Mouse (Mus musculus): ENCODE measurements around the gene Ccdc62. TPM values are rescaled to one million over a fixed set of nuclear protein-coding genes. Genes with fewer than 3 reads are reported as not detected.
A peak's percentile ranks its signal among the peaks of the same experiment; 100 is the strongest.

The Ccdc62 gene
- 7.1 and 7.8 TPM in 2 replicates for polyA plus RNA-seq (2016; fragmentation: Nextera tagmentation; extraction: Ambion mirVana)

- H3K9me3 ChIP-seq: no peaks in the 10 kb centered on the region
- H3K4me3 ChIP-seq: peak within 1 kb of the TSS; percentile 76
- H3K9ac ChIP-seq: peak within 1 kb of the TSS; percentile 84
- no peaks in the 10 kb centered on the region for H3K4me1 ChIP-seq
- peak within 1 kb of the TSS; percentile 76 for H3K27ac ChIP-seq
- H3K36me3 ChIP-seq: peaks cover 30% of the 10 kb centered on the region
- ATAC-seq (ENCODE audit: insufficient number of reproducible peaks, insufficient read depth, low FRiP score, low TSS enrichment): peak; percentile 95
- H3K27me3 ChIP-seq: no peaks in the 10 kb centered on the region
- WGBS: under 1% methylated on average over 55 of the region's 56 CpGs
- H3K4me2 ChIP-seq (replicated peaks): peak within 1 kb of the TSS; percentile 68
These were observed at the start of gene Ccdc62 for GRCm38 (mm10) chr5:123930508-123930989. TSS of gene Ccdc62 (plus strand) at chr5:123930679.

GRCm38 (mm10) chr5:123880778-123881177, 49.7 kb upstream of the Ccdc62 start:
- WGBS: 85% methylated on average over 14 of the region's 14 CpGs
- Histone ChIP-seq H3K4me1 (peaks cover 9% of the 10 kb centered on the region), H3K4me3 (no peak overlapping the region), H3K9ac (no peak overlapping the region), H3K9me3 (no peaks in the 10 kb centered on the region), H3K27ac (no peak overlapping the region), H3K4me2 (replicated peaks) (no peak overlapping the region), H3K27me3 (no peaks in the 10 kb centered on the region), H3K36me3 (no peaks in the 10 kb centered on the region)
- ATAC-seq (ENCODE audit: insufficient number of reproducible peaks, insufficient read depth, low FRiP score, low TSS enrichment): no peak

- 80% methylated on average over 7 of the region's 7 CpGs for WGBS
- H3K9me3 ChIP-seq: no peaks in the 10 kb centered on the region
These were observed 46.6 kb upstream of the Ccdc62 start for GRCm38 (mm10) chr5:123883891-123884290.

GRCm38 (mm10) chr5:123884332-123884731, 46.1 kb upstream of the Ccdc62 start:
- H3K4me2 ChIP-seq (replicated peaks): no peak overlapping the region

More at GRCm38 (mm10) chr5:123883891-123884290, 46.6 kb upstream of the Ccdc62 start:
- no peak overlapping the region for H3K4me3 ChIP-seq
- H3K27ac ChIP-seq: no peak overlapping the region
- H3K4me1 ChIP-seq: peaks cover 9% of the 10 kb centered on the region; the same call in 1 of the 2 replicates
- no peaks in the 10 kb centered on the region for H3K27me3 ChIP-seq
- no peak overlapping the region for H3K4me2 ChIP-seq (replicated peaks)
- H3K36me3 ChIP-seq: no peaks in the 10 kb centered on the region
- no peak overlapping the region for H3K9ac ChIP-seq
- ATAC-seq (ENCODE audit: insufficient number of reproducible peaks, insufficient read depth, low FRiP score, low TSS enrichment): no peak

GRCm38 (mm10) chr5:123886365-123886764, 44.1 kb upstream of the Ccdc62 start:
- H3K36me3 ChIP-seq: no peaks in the 10 kb centered on the region
- H3K4me2 ChIP-seq (replicated peaks): no peak overlapping the region
- H3K27me3 ChIP-seq: no peaks in the 10 kb centered on the region
- no peak overlapping the region for H3K27ac ChIP-seq
- 62% methylated on average over 3 of the region's 3 CpGs for WGBS
- H3K4me1 ChIP-seq: no peaks in the 10 kb centered on the region
- H3K4me3 ChIP-seq: no peak overlapping the region
- no peaks in the 10 kb centered on the region for H3K9me3 ChIP-seq
- H3K9ac ChIP-seq: no peak overlapping the region
- no peak for ATAC-seq (ENCODE audit: insufficient number of reproducible peaks, insufficient read depth, low FRiP score, low TSS enrichment)

More at GRCm38 (mm10) chr5:123884332-123884731, 46.1 kb upstream of the Ccdc62 start:
- no peak for ATAC-seq (ENCODE audit: insufficient number of reproducible peaks, insufficient read depth, low FRiP score, low TSS enrichment)
- Histone ChIP-seq H3K4me3 (no peak overlapping the region), H3K9ac (no peak overlapping the region), H3K4me1 (peaks cover 8% of the 10 kb centered on the region; the same call in 1 of the 2 replicates), H3K9me3 (no peaks in the 10 kb centered on the region), H3K27me3 (no peaks in the 10 kb centered on the region), H3K36me3 (no peaks in the 10 kb centered on the region), H3K27ac (no peak overlapping the region)
- WGBS: 79% methylated on average over 10 of the region's 10 CpGs

- 71% methylated on average over 2 of the region's 2 CpGs for WGBS
- Histone ChIP-seq H3K9ac (no peak overlapping the region), H3K27me3 (no peaks in the 10 kb centered on the region), H3K36me3 (no peaks in the 10 kb centered on the region), H3K4me3 (no peak overlapping the region), H3K9me3 (no peaks in the 10 kb centered on the region), H3K27ac (no peak overlapping the region), H3K4me1 (no peaks in the 10 kb centered on the region), H3K4me2 (replicated peaks) (no peak overlapping the region)
- ATAC-seq (ENCODE audit: insufficient number of reproducible peaks, insufficient read depth, low FRiP score, low TSS enrichment): no peak
These were observed 40.2 kb upstream of the Ccdc62 start for GRCm38 (mm10) chr5:123890312-123890711.

- no peaks in the 10 kb centered on the region for H3K4me1 ChIP-seq
- no peaks in the 10 kb centered on the region for H3K36me3 ChIP-seq
- no peak overlapping the region for H3K4me2 ChIP-seq (replicated peaks)
- no peak overlapping the region for H3K4me3 ChIP-seq
- 74% methylated on average over 5 of the region's 5 CpGs for WGBS
- no peak overlapping the region for H3K9ac ChIP-seq
- H3K27ac ChIP-seq: no peak overlapping the region
- ATAC-seq (ENCODE audit: insufficient number of reproducible peaks, insufficient read depth, low FRiP score, low TSS enrichment): no peak
- no peaks in the 10 kb centered on the region for H3K27me3 ChIP-seq
- no peaks in the 10 kb centered on the region for H3K9me3 ChIP-seq
These were observed 39.5 kb upstream of the Ccdc62 start for GRCm38 (mm10) chr5:123890987-123891386.

- WGBS: 50% methylated on average over 6 of the region's 6 CpGs
- Histone ChIP-seq H3K4me1 (no peaks in the 10 kb centered on the region), H3K4me3 (no peak overlapping the region), H3K9ac (no peak overlapping the region), H3K9me3 (no peaks in the 10 kb centered on the region), H3K4me2 (replicated peaks) (no peak overlapping the region), H3K36me3 (no peaks in the 10 kb centered on the region), H3K27me3 (no peaks in the 10 kb centered on the region), H3K27ac (no peak overlapping the region)
- ATAC-seq (ENCODE audit: insufficient number of reproducible peaks, insufficient read depth, low FRiP score, low TSS enrichment): no peak
These were observed 38.8 kb upstream of the Ccdc62 start for GRCm38 (mm10) chr5:123891669-123892068.

GRCm38 (mm10) chr5:123893520-123893919, 37.0 kb upstream of the Ccdc62 start:
- 87% methylated on average over 5 of the region's 5 CpGs for WGBS
- no peak for ATAC-seq (ENCODE audit: insufficient number of reproducible peaks, insufficient read depth, low FRiP score, low TSS enrichment)

GRCm38 (mm10) chr5:123896395-123896794, 34.1 kb upstream of the Ccdc62 start:
- Histone ChIP-seq H3K9me3 (no peaks in the 10 kb centered on the region), H3K36me3 (no peaks in the 10 kb centered on the region), H3K4me2 (replicated peaks) (no peak overlapping the region), H3K27me3 (no peaks in the 10 kb centered on the region), H3K4me3 (no peak overlapping the region), H3K9ac (no peak overlapping the region), H3K27ac (no peak overlapping the region), H3K4me1 (no peaks in the 10 kb centered on the region)
- whole genome bisulfite sequencing: 82% methylated on average over 11 of the region's 11 CpGs
- ATAC-seq (ENCODE audit: insufficient number of reproducible peaks, insufficient read depth, low FRiP score, low TSS enrichment): no peak

More at GRCm38 (mm10) chr5:123893520-123893919, 37.0 kb upstream of the Ccdc62 start:
- no peaks in the 10 kb centered on the region for H3K4me1 ChIP-seq
- H3K9me3 ChIP-seq: no peaks in the 10 kb centered on the region
- no peaks in the 10 kb centered on the region for H3K27me3 ChIP-seq
- H3K36me3 ChIP-seq: no peaks in the 10 kb centered on the region
- no peak overlapping the region for H3K27ac ChIP-seq
- no peak overlapping the region for H3K9ac ChIP-seq
- H3K4me3 ChIP-seq: no peak overlapping the region
- H3K4me2 ChIP-seq (replicated peaks): no peak overlapping the region

- 79% methylated on average over 13 of the region's 13 CpGs for WGBS
- no peaks in the 10 kb centered on the region for H3K9me3 ChIP-seq
- no peak overlapping the region for H3K4me3 ChIP-seq
- ATAC-seq (ENCODE audit: insufficient number of reproducible peaks, insufficient read depth, low FRiP score, low TSS enrichment): no peak
- no peaks in the 10 kb centered on the region for H3K27me3 ChIP-seq
- H3K27ac ChIP-seq: no peak overlapping the region
- no peak overlapping the region for H3K4me2 ChIP-seq (replicated peaks)
- H3K4me1 ChIP-seq: no peaks in the 10 kb centered on the region
- H3K36me3 ChIP-seq: no peaks in the 10 kb centered on the region
- no peak overlapping the region for H3K9ac ChIP-seq
These were observed 33.1 kb upstream of the Ccdc62 start for GRCm38 (mm10) chr5:123897352-123897751.

GRCm38 (mm10) chr5:123904059-123904672, 26.3 kb upstream of the Ccdc62 start:
- H3K4me2 ChIP-seq (replicated peaks): no peak overlapping the region
- no peak overlapping the region for H3K4me3 ChIP-seq
- no peak for ATAC-seq (ENCODE audit: insufficient number of reproducible peaks, insufficient read depth, low FRiP score, low TSS enrichment)
- 75% methylated on average over 11 of the region's 11 CpGs for WGBS
- no peak overlapping the region for H3K9ac ChIP-seq
- no peak overlapping the region for H3K27ac ChIP-seq
- H3K4me1 ChIP-seq: peaks cover 14% of the 10 kb centered on the region
- H3K36me3 ChIP-seq: peaks cover 10% of the 10 kb centered on the region
- H3K27me3 ChIP-seq: no peaks in the 10 kb centered on the region
- H3K9me3 ChIP-seq: no peaks in the 10 kb centered on the region
